Mouse (Mus musculus): ENCODE measurements around the gene Sh3tc1.

GRCm38 (mm10) chr5:35785853-35786252, 46.1 kb upstream of the Sh3tc1 start:
- TF ChIP-seq CTCF (IDR thresholded peaks at IDR 0.05; ENCODE audit: borderline replicate concordance, extremely low read depth, insufficient read depth, insufficient read length): no peak
- TF ChIP-seq POLR2A (IDR thresholded peaks at IDR 0.05; ENCODE audit: borderline replicate concordance, extremely low read depth, insufficient read depth, insufficient read length, poor library complexity, severe bottlenecking): no peak

Data from brain, embryonic 14.5 days (tissue).